Mouse (Mus musculus) heart, postnatal 0 days (tissue): ENCODE data around the gene Crip2. TPM values are rescaled to one million over a fixed set of nuclear protein-coding genes. Genes with fewer than 3 reads are reported as not detected.
A peak's percentile ranks its signal among the peaks of the same experiment; 100 is the strongest.

ENCODE experiments used
- ATAC-seq: fragments of 200-750 bp; cut with Nextera tagmentation; 2 replicates; pipeline ENCODE4 v1.8.0; 2017; ENCODE audit warnings: low read depth, moderate number of reproducible peaks, moderate library complexity; ENCODE audit not compliant: insufficient read depth
- DNase-seq: peaks from one replicate; pipeline ENCODE4 v3.0.0-alpha.2; 2016; ENCODE audit warnings: low spot score
- H3K27ac ChIP-seq: fragments of 300-500 bp; sonication (generic); 2 replicates; pipeline ENCODE4 v1.5.1; 2014; ENCODE audit warnings: low read depth, mild to moderate bottlenecking
- H3K27me3 ChIP-seq: fragments of 300-500 bp; sonication (generic); 2 replicates; pipeline ENCODE4 v1.6.1; 2014; ENCODE audit warnings: low read length, mixed read lengths; ENCODE audit not compliant: control insufficient read depth, insufficient read depth
- H3K36me3 ChIP-seq: fragments of 300-500 bp; sonication (generic); replicated peaks from 2 replicates; pipeline ENCODE4 v1.6.1; 2014; ENCODE audit warnings: low read length, mixed read lengths; ENCODE audit not compliant: control insufficient read depth, insufficient read depth
- H3K4me1 ChIP-seq: fragments of 300-500 bp; sonication (generic); 2 replicates; pipeline ENCODE4 v1.6.1; 2014; ENCODE audit warnings: antibody characterized with exemption; ENCODE audit not compliant: control insufficient read depth, insufficient read depth
- H3K4me2 ChIP-seq: fragments of 300-500 bp; sonication (generic); 2 replicates; pipeline ENCODE4 v1.6.1; 2014; ENCODE audit warnings: low read depth, mild to moderate bottlenecking, low read length, moderate library complexity
- H3K4me3 ChIP-seq: fragments of 300-500 bp; sonication (generic); 2 replicates; pipeline ENCODE4 v1.5.1; 2014; ENCODE audit warnings: low read depth, low read length
- H3K9ac ChIP-seq: fragments of 300-500 bp; sonication (generic); replicated peaks from 2 replicates; pipeline ENCODE4 v1.6.1; 2014; ENCODE audit warnings: low read depth, low read length, mixed read lengths
- H3K9me3 ChIP-seq: fragments of 300-500 bp; sonication (generic); replicated peaks from 2 replicates; pipeline ENCODE4 v1.6.1; 2016; ENCODE audit warnings: low read length; ENCODE audit not compliant: control insufficient read depth
- CTCF ChIP-seq: IDR thresholded peaks from 2 replicates; pipeline ENCODE4 v1.5.1; 2016; ENCODE audit warnings: antibody characterized with exemption, control low read depth, low read depth
- EP300 ChIP-seq: IDR thresholded peaks from 2 replicates; pipeline ENCODE4 v1.6.1; 2016; ENCODE audit warnings: antibody characterized with exemption, low read depth
- WGBS: fragments of 180-500 bp; shearing (Covaris S2); extraction: QIAGEN DNeasy Blood & Tissue Kit; methylation state at CpG from one replicate; pipeline ENCODE4 v1.1.7; 2014; 5-methylcytosine and 5-hydroxymethylcytosine counted together
- polyA plus RNA-seq: library from polyadenylated mRNA; unstranded; fragments of >200 nt; fragmentation: Nextera tagmentation; extraction: Ambion mirVana; gene quantifications from 2 replicates; pipeline ENCODE4 v1.2.1, GENCODE M21; 2015
- total RNA-seq: library from RNA; depleted of rRNA; stranded (reverse); fragments of >200 nt; gene quantifications from 2 replicates; pipeline ENCODE4 v1.2.3, GENCODE M21; 2014; ENCODE audit warnings: low replicate concordance

Gene Crip2
- total and polyA plus RNA-seq, 2 experiments from 2014 or later = 1,556 to 2,395 TPM

DNA sequence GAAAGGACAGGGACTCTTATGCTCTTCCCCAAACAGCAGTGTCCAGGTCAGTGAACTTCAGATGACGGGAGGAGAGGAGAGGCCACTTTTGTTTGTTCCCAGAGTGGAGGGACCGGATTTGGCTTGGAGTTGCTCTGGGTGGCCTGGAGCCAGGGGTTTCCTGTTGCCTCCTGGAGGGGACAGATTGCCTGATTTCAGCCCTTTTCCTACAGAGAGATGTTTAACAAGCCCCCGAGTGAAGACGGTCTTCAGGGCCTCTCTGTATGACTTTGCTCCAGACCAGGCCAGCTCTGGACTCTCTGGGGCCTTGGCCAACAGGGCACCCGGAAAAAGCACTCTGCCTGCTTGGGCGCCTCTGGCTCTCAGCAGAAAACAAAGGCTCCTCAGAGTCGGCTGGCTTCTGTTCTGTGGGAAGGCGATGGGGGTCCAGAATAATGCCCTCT, 1.5 kb downstream of the Crip2 start:
- no peak for TF ChIP-seq CTCF
- no peak for TF ChIP-seq EP300
- Histone ChIP-seq H3K27ac (peak overlapping the region; percentile 98), H3K4me1 (peaks cover 43% of the 10 kb centered on the region), H3K9ac (peak overlapping the region; percentile 95), H3K27me3 (no peaks in the 10 kb centered on the region), H3K4me3 (peak overlapping the region; percentile 88), H3K36me3 (peaks cover 33% of the 10 kb centered on the region), H3K9me3 (no peaks in the 10 kb centered on the region), H3K4me2 (peak overlapping the region; percentile 91)
- 8% methylated on average over 8 of the region's 8 CpGs for WGBS
- peak; percentile 39 for DNase-seq
- no peak for ATAC-seq

DNA sequence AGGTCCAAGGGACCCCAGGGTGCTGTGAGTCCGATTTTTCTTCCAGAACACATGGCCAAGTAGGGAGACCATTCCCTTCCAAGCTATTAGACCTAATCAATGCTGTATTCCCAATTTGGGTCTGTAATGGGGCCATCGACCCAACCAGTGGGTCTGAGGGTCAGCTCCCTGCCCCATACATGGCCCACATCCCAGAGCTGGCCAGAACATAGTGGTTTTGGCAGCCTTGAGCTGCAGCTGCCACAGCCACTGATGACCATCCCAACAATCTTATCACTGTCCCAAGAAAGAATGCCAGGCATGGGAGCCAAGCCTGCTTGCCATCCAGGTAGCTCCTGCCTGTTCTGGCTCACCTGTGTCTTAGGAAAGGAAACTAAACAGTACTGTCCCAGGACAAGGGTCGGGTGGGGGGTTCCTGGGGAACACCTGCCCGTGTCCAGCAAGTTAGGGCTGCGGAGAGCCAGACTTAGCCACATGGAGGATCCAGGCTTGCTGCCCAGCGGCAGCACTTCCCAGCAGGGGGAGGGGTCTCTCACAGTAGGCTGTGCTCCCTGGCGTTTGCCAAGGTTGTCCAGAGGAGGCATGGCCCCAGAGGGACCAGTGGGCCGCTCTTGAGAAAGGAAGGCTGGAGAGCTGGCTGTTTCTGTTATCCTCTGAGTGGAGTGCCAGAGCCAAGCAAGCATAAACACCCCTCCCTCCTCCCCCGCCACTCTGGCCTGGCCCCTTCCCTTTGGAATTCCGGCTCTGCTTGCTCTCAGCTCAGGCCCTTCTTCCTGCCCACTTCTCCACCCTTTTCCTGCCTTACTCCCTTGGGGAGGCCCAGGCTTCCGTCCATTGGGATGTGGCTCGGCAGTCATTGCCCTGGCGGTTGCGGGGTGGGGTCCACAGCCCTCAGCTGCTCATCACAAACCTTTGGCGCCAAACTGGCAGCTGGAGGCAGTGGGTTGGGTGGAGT, 2.3 kb downstream of the Crip2 start:
- H3K27me3 ChIP-seq = no peaks in the 10 kb centered on the region
- ATAC-seq (peak; percentile 52), DNase-seq (peak; percentile 97)
- H3K4me3 ChIP-seq = peak overlapping the region; percentile 88
- peak overlapping the region; percentile 95 for H3K9ac ChIP-seq
- H3K4me2 ChIP-seq = peak overlapping the region; percentile 91
- WGBS = 2% methylated on average over 15 of the region's 15 CpGs
- peak overlapping the region; percentile 98 for H3K27ac ChIP-seq
- no peaks in the 10 kb centered on the region for H3K9me3 ChIP-seq
- peaks cover 31% of the 10 kb centered on the region for H3K36me3 ChIP-seq
- TF ChIP-seq CTCF = peak; percentile 18; the same call in 1 of the 2 replicates
- peak; percentile 75 for TF ChIP-seq EP300
- peaks cover 50% of the 10 kb centered on the region for H3K4me1 ChIP-seq

GRCm38 (mm10) chr12:113143164-113143563, 3.1 kb downstream of the Crip2 start:
- Histone ChIP-seq H3K4me2 (peak overlapping the region; percentile 91), H3K27me3 (no peaks in the 10 kb centered on the region), H3K9me3 (no peaks in the 10 kb centered on the region), H3K36me3 (peaks cover 31% of the 10 kb centered on the region), H3K27ac (peak overlapping the region; percentile 98), H3K4me1 (peaks cover 56% of the 10 kb centered on the region), H3K4me3 (peak overlapping the region; percentile 88), H3K9ac (peak overlapping the region; percentile 75)
- TF ChIP-seq EP300 = no peak
- WGBS = 21% methylated on average over 7 of the region's 7 CpGs
- DNase-seq = no peak
- ATAC-seq = no peak

DNA sequence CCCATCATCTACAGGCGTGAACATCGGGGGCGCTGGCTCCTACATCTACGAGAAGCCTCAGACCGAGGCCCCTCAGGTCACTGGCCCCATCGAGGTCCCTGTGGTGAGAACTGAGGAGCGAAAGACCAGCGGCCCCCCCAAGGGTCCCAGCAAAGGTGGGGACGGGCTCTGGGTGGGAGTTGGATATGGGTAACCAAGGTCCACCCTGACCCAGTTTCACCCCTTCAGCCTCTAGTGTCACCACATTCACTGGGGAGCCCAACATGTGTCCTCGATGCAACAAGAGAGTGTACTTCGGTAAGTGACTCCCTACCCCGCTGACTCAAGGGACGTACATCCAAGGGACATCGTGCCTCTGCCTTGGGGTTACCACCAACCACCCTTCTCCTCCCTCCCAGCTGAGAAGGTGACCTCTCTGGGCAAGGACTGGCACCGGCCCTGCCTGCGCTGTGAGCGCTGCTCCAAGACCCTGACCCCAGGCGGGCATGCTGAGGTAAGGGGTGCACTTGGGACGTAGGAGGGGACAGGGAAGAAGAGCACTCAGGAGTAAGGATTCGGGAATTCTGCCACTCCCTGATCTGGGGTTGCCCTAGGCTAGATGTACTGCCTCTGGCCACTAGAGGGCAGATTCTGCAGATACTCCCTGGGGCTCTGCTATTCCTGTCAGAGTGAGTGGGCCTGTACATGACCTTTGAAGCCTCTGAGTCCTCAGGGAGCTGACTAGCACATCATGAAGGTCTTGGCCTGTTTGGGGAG, 4.1 kb downstream of the Crip2 start:
- H3K27me3 ChIP-seq = no peaks in the 10 kb centered on the region
- H3K27ac ChIP-seq = peak overlapping the region; percentile 98
- no peaks in the 10 kb centered on the region for H3K9me3 ChIP-seq
- H3K4me3 ChIP-seq = peak overlapping the region; percentile 88; the same call in 1 of the 2 replicates
- peak; percentile 64 for TF ChIP-seq CTCF
- TF ChIP-seq EP300 = no peak
- DNase-seq (no peak), ATAC-seq (no peak)
- H3K4me2 ChIP-seq = peak overlapping the region; percentile 91
- peaks cover 56% of the 10 kb centered on the region for H3K4me1 ChIP-seq
- peaks cover 31% of the 10 kb centered on the region for H3K36me3 ChIP-seq
- peak overlapping the region; percentile 75; the same call in 1 of the 2 replicates for H3K9ac ChIP-seq
- WGBS = 52% methylated on average over 20 of the region's 20 CpGs

GRCm38 (mm10) chr12:113144886-113145285, 4.8 kb downstream of the Crip2 start:
- DNase-seq = no peak
- ATAC-seq = no peak
- no peak overlapping the region for H3K9ac ChIP-seq
- H3K4me3 ChIP-seq = peak overlapping the region; percentile 8; the same call in 1 of the 2 replicates
- H3K27ac ChIP-seq = peak overlapping the region; percentile 98
- H3K4me2 ChIP-seq = 0 out of 2 replicates have a peak overlapping the region, but pooled peaks have one; percentile 22
- H3K36me3 ChIP-seq = peaks cover 31% of the 10 kb centered on the region
- no peaks in the 10 kb centered on the region for H3K9me3 ChIP-seq
- no peaks in the 10 kb centered on the region for H3K27me3 ChIP-seq
- peaks cover 52% of the 10 kb centered on the region for H3K4me1 ChIP-seq
- TF ChIP-seq CTCF = no peak
- TF ChIP-seq EP300 = peak; percentile 37; the same call in 1 of the 2 replicates
- 78% methylated on average over 16 of the region's 16 CpGs for WGBS
